Mouse (Mus musculus): ENCODE measurements around the gene Gm49601. TPM values are rescaled to one million over a fixed set of nuclear protein-coding genes. Genes with fewer than 3 reads are reported as not detected.

The Gm49601 gene
- 0.32 TPM in 1 of 2 replicates, not detected in the other for polyA plus RNA-seq (2015; fragmentation: Nextera tagmentation; extraction: Ambion mirVana)

- Histone ChIP-seq H3K27me3 (ENCODE audit: insufficient read depth, low read length) (peaks cover 77% of the 10 kb centered on the region), H3K4me1 (ENCODE audit: insufficient read depth) (peaks cover 14% of the 10 kb centered on the region), H3K36me3 (replicated peaks; ENCODE audit: insufficient read depth, low read length) (no peaks in the 10 kb centered on the region; the same call in 1 of the 2 replicates), H3K4me2 (ENCODE audit: low read depth, low read length) (peak within 1 kb of the TSS; percentile 77), H3K27ac (ENCODE audit: low read depth) (no peak within 1 kb of the TSS), H3K4me3 (ENCODE audit: low read depth, low read length) (peak within 1 kb of the TSS; percentile 53), H3K9ac (replicated peaks) (peak within 1 kb of the TSS; percentile 35; the same call in 1 of the 2 replicates), H3K9me3 (ENCODE audit: low read length) (no peaks in the 10 kb centered on the region)
- TF ChIP-seq EP300 (IDR thresholded peaks at IDR 0.05; ENCODE audit: low read depth) (no peak), CTCF (IDR thresholded peaks at IDR 0.05; ENCODE audit: low read depth) (peak; percentile 86)
- under 1% methylated on average over 54 of the region's 65 CpGs for WGBS (ENCODE audit: insufficient replicate concordance)
- peak; percentile 47 for ATAC-seq
- DNase-seq = peak; percentile 85
Measured at GRCm38 (mm10) chr16:18626376-18626878, at the start of gene Gm49601. TSS of gene Gm49601 (minus strand) at chr16:18626427.

DNA sequence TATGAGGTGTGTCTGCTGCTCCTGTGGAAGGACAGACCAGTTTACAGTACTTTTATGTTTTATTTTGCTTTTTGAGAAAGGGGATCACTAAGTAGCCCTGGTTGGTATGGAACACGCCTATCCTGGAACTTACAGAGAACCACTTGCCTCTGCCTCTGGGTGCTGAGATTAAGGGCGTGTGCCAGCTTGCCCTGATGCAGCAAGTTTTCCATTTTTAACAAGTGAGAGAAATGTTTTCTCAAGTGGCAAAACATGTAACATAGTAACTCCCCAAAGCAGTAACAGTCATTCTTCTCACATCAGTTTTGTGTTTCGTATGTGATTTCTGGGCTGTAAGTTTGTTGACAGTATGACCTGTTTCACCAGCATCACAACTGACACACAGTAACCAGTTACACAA, 46.8 kb upstream of the Gm49601 start:
- DNase-seq (no peak), ATAC-seq (no peak)
- H3K9ac ChIP-seq (replicated peaks) = no peak overlapping the region
- no peaks in the 10 kb centered on the region for H3K36me3 ChIP-seq (replicated peaks; ENCODE audit: insufficient read depth, low read length)
- H3K4me3 ChIP-seq (ENCODE audit: low read depth, low read length) = no peak overlapping the region
- WGBS (ENCODE audit: insufficient replicate concordance) = 69% methylated on average over 3 of the region's 3 CpGs
- no peak for TF ChIP-seq CTCF (IDR thresholded peaks at IDR 0.05; ENCODE audit: low read depth)
- no peak for TF ChIP-seq EP300 (IDR thresholded peaks at IDR 0.05; ENCODE audit: low read depth)
- no peak overlapping the region for H3K4me2 ChIP-seq (ENCODE audit: low read depth, low read length)
- no peaks in the 10 kb centered on the region for H3K27me3 ChIP-seq (ENCODE audit: insufficient read depth, low read length)
- H3K27ac ChIP-seq (ENCODE audit: low read depth) = no peak overlapping the region
- no peaks in the 10 kb centered on the region for H3K4me1 ChIP-seq (ENCODE audit: insufficient read depth)
- H3K9me3 ChIP-seq (ENCODE audit: low read length) = no peaks in the 10 kb centered on the region

GRCm38 (mm10) chr16:18672027-18672426, 45.8 kb upstream of the Gm49601 start:
- Histone ChIP-seq H3K4me2 (ENCODE audit: low read depth, low read length) (no peak overlapping the region), H3K27me3 (ENCODE audit: insufficient read depth, low read length) (no peaks in the 10 kb centered on the region), H3K36me3 (replicated peaks; ENCODE audit: insufficient read depth, low read length) (no peaks in the 10 kb centered on the region), H3K27ac (ENCODE audit: low read depth) (no peak overlapping the region), H3K4me1 (ENCODE audit: insufficient read depth) (no peaks in the 10 kb centered on the region), H3K4me3 (ENCODE audit: low read depth, low read length) (no peak overlapping the region), H3K9ac (replicated peaks) (no peak overlapping the region), H3K9me3 (ENCODE audit: low read length) (no peaks in the 10 kb centered on the region)
- no peak for DNase-seq
- 62% methylated on average over 5 of the region's 5 CpGs for WGBS (ENCODE audit: insufficient replicate concordance)
- no peak for TF ChIP-seq CTCF (IDR thresholded peaks at IDR 0.05; ENCODE audit: low read depth)
- no peak for ATAC-seq

- H3K36me3 ChIP-seq (replicated peaks; ENCODE audit: insufficient read depth, low read length) = no peaks in the 10 kb centered on the region
- no peak for TF ChIP-seq CTCF (IDR thresholded peaks at IDR 0.05; ENCODE audit: low read depth)
- no peak for TF ChIP-seq EP300 (IDR thresholded peaks at IDR 0.05; ENCODE audit: low read depth)
- ATAC-seq (no peak), DNase-seq (no peak)
- H3K4me2 ChIP-seq (ENCODE audit: low read depth, low read length) = no peak overlapping the region
- no peak overlapping the region for H3K4me3 ChIP-seq (ENCODE audit: low read depth, low read length)
- H3K4me1 ChIP-seq (ENCODE audit: insufficient read depth) = no peaks in the 10 kb centered on the region
- H3K27me3 ChIP-seq (ENCODE audit: insufficient read depth, low read length) = no peaks in the 10 kb centered on the region
- no peak overlapping the region for H3K27ac ChIP-seq (ENCODE audit: low read depth)
- no peak overlapping the region for H3K9ac ChIP-seq (replicated peaks)
- no peaks in the 10 kb centered on the region for H3K9me3 ChIP-seq (ENCODE audit: low read length)
- 65% methylated on average over 6 of the region's 6 CpGs for WGBS (ENCODE audit: insufficient replicate concordance)
Measured at GRCm38 (mm10) chr16:18669914-18670313, 43.7 kb upstream of the Gm49601 start.

DNA sequence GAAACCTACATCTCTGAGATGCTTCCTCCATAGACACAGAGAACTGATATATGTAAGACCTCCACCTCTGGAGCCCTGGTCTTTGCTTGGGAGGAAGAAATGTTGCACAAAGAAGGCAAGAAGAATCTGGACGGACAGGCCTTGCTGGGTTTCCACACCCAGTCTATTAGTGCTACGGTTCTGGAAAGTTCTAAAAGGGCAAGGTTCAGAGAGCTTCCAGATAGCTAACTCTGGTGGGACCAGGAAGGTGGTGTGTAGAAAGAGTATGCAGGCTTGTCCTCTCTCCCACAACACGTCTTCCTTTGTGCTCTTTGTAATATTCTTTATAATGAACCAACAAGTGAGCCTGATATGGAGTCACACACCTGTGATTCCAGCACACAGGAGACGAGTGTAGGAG, 32.4 kb upstream of the Gm49601 start:
- no peak for ATAC-seq
- WGBS (ENCODE audit: insufficient replicate concordance) = 60% methylated on average over 4 of the region's 4 CpGs

DNA sequence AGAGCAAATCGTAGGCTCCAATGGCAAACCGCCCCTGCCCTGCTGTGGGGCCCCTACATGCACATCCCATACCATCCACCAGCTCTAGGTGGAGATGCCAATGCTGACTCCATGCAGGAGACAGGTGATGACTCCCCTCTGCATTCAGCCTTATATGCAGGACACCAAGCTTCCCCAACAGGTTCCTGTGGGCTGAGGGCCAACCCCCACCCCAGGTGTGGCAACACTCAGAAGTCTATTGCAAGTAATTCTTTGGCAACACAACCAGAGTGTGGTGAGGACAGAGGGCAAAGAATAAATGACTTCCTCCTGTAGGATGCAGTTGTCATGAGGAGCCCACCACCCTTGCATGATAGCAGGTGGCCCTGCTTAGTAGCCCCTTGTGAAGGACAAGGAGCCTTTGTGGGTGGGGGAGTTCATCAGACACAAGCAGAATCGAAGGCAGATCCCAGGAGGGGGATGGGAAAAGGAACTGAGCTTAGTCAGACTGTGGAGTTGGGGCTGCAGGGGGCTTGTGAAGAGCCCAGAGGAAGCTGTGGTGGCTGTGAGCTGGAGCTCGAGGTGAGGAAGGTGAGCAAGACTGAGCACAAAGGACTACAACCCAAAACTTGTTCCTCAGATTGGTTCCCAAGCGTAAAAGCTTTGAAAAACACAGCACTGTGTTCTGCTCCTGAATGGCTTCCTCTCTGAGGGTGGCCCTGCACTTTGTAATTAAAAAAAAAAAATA, 29.3 kb upstream of the Gm49601 start:
- TF ChIP-seq EP300 (IDR thresholded peaks at IDR 0.05; ENCODE audit: low read depth) (no peak), CTCF (IDR thresholded peaks at IDR 0.05; ENCODE audit: low read depth) (no peak)
- no peaks in the 10 kb centered on the region for H3K27me3 ChIP-seq (ENCODE audit: insufficient read depth, low read length)
- H3K9ac ChIP-seq (replicated peaks) = no peak overlapping the region
- H3K9me3 ChIP-seq (ENCODE audit: low read length) = no peaks in the 10 kb centered on the region
- peak; percentile 52 for DNase-seq
- 0 out of 2 replicates have a peak overlapping the region, but pooled peaks have one; percentile 9 for H3K4me2 ChIP-seq (ENCODE audit: low read depth, low read length)
- no peaks in the 10 kb centered on the region for H3K4me1 ChIP-seq (ENCODE audit: insufficient read depth)
- peak overlapping the region; percentile 66 for H3K27ac ChIP-seq (ENCODE audit: low read depth)
- 34% methylated on average over 5 of the region's 5 CpGs for WGBS (ENCODE audit: insufficient replicate concordance)
- ATAC-seq = peak; percentile 62; the same call in 1 of the 2 replicates
- no peak overlapping the region for H3K4me3 ChIP-seq (ENCODE audit: low read depth, low read length)
- no peaks in the 10 kb centered on the region for H3K36me3 ChIP-seq (replicated peaks; ENCODE audit: insufficient read depth, low read length)

More for the DNA sequence above, 32.4 kb upstream of the Gm49601 start:
- no peaks in the 10 kb centered on the region for H3K9me3 ChIP-seq (ENCODE audit: low read length)
- H3K4me1 ChIP-seq (ENCODE audit: insufficient read depth) = no peaks in the 10 kb centered on the region
- no peak overlapping the region for H3K4me3 ChIP-seq (ENCODE audit: low read depth, low read length)
- H3K36me3 ChIP-seq (replicated peaks; ENCODE audit: insufficient read depth, low read length) = no peaks in the 10 kb centered on the region
- TF ChIP-seq EP300 (IDR thresholded peaks at IDR 0.05; ENCODE audit: low read depth) = no peak
- TF ChIP-seq CTCF (IDR thresholded peaks at IDR 0.05; ENCODE audit: low read depth) = no peak
- no peak overlapping the region for H3K9ac ChIP-seq (replicated peaks)
- DNase-seq = no peak
- no peaks in the 10 kb centered on the region for H3K27me3 ChIP-seq (ENCODE audit: insufficient read depth, low read length)
- no peak overlapping the region for H3K27ac ChIP-seq (ENCODE audit: low read depth)
- H3K4me2 ChIP-seq (ENCODE audit: low read depth, low read length) = no peak overlapping the region

Data from liver, postnatal 0 days (tissue).